Mouse (Mus musculus): ENCODE measurements around the gene Maco1. TPM values are rescaled to one million over a fixed set of nuclear protein-coding genes. Genes with fewer than 3 reads are reported as not detected.
"Not testable (repeated sequence)": the region's sequence is repeated elsewhere in the genome, so short reads cannot be mapped to it uniquely, and the experiment has no call there.

The Maco1 gene
- polyA plus RNA-seq, 1 experiment: 12.0 TPM

GRCm38 (mm10) chr4:134831934-134832333, 21.2 kb downstream of the Maco1 start:
- Histone ChIP-seq H3K4me1 (replicated peaks; ENCODE audit: control insufficient read depth, insufficient read depth, low read length) (no peaks in the 10 kb centered on the region), H3K4me3 (ENCODE audit: control insufficient read depth, insufficient read depth, low read length) (no peak overlapping the region), H3K27me3 (ENCODE audit: control insufficient read depth, insufficient read depth, low read length) (no peaks in the 10 kb centered on the region), H3K36me3 (ENCODE audit: control insufficient read depth, insufficient read depth, low read length) (peaks cover 25% of the 10 kb centered on the region), H3K27ac (ENCODE audit: control insufficient read depth, insufficient read depth, low read length) (no peak overlapping the region)
- 97% methylated on average over 3 of the region's 3 CpGs for WGBS
- no peak for DNase-seq
- TF ChIP-seq CTCF (IDR thresholded peaks at IDR 0.05; ENCODE audit: borderline replicate concordance, control insufficient read depth, extremely low read depth, insufficient read depth, low read length, poor library complexity) (no peak), POLR2A (IDR thresholded peaks at IDR 0.05; ENCODE audit: control insufficient read depth, extremely low read depth, insufficient read depth, low read length, poor library complexity) (no peak)

GRCm38 (mm10) chr4:134827806-134828205, 25.3 kb downstream of the Maco1 start:
- 95% methylated on average over 11 of the region's 11 CpGs for WGBS
- H3K27ac ChIP-seq (ENCODE audit: control insufficient read depth, insufficient read depth, low read length): no peak overlapping the region

GRCm38 (mm10) chr4:134826348-134826747, 26.8 kb downstream of the Maco1 start:
- Histone ChIP-seq H3K4me3 (ENCODE audit: control insufficient read depth, insufficient read depth, low read length) (no peak overlapping the region), H3K4me1 (replicated peaks; ENCODE audit: control insufficient read depth, insufficient read depth, low read length) (no peaks in the 10 kb centered on the region), H3K27ac (ENCODE audit: control insufficient read depth, insufficient read depth, low read length) (no peak overlapping the region), H3K36me3 (ENCODE audit: control insufficient read depth, insufficient read depth, low read length) (peaks cover 28% of the 10 kb centered on the region), H3K27me3 (ENCODE audit: control insufficient read depth, insufficient read depth, low read length) (no peaks in the 10 kb centered on the region)
- no peak for TF ChIP-seq POLR2A (IDR thresholded peaks at IDR 0.05; ENCODE audit: control insufficient read depth, extremely low read depth, insufficient read depth, low read length, poor library complexity)
- DNase-seq: no peak

More at GRCm38 (mm10) chr4:134827806-134828205, 25.3 kb downstream of the Maco1 start:
- Histone ChIP-seq H3K27me3 (ENCODE audit: control insufficient read depth, insufficient read depth, low read length) (no peaks in the 10 kb centered on the region), H3K36me3 (ENCODE audit: control insufficient read depth, insufficient read depth, low read length) (peaks cover 29% of the 10 kb centered on the region), H3K4me3 (ENCODE audit: control insufficient read depth, insufficient read depth, low read length) (no peak overlapping the region), H3K4me1 (replicated peaks; ENCODE audit: control insufficient read depth, insufficient read depth, low read length) (no peaks in the 10 kb centered on the region)
- TF ChIP-seq CTCF (IDR thresholded peaks at IDR 0.05; ENCODE audit: borderline replicate concordance, control insufficient read depth, extremely low read depth, insufficient read depth, low read length, poor library complexity) (no peak), POLR2A (IDR thresholded peaks at IDR 0.05; ENCODE audit: control insufficient read depth, extremely low read depth, insufficient read depth, low read length, poor library complexity) (no peak)
- DNase-seq: no peak

- H3K4me1 ChIP-seq (replicated peaks; ENCODE audit: control insufficient read depth, insufficient read depth, low read length); DNase-seq; H3K27ac ChIP-seq (ENCODE audit: control insufficient read depth, insufficient read depth, low read length); H3K27me3 ChIP-seq (ENCODE audit: control insufficient read depth, insufficient read depth, low read length); H3K4me3 ChIP-seq (ENCODE audit: control insufficient read depth, insufficient read depth, low read length): not testable (repeated sequence)
- 97% methylated on average over 11 of the region's 11 CpGs for WGBS
- H3K36me3 ChIP-seq (ENCODE audit: control insufficient read depth, insufficient read depth, low read length): peaks cover 28% of the 10 kb centered on the region
These were observed 27.3 kb downstream of the Maco1 start for GRCm38 (mm10) chr4:134825864-134826263.

GRCm38 (mm10) chr4:134823560-134823959, 29.6 kb downstream of the Maco1 start:
- TF ChIP-seq CTCF (IDR thresholded peaks at IDR 0.05; ENCODE audit: borderline replicate concordance, control insufficient read depth, extremely low read depth, insufficient read depth, low read length, poor library complexity) (no peak), POLR2A (IDR thresholded peaks at IDR 0.05; ENCODE audit: control insufficient read depth, extremely low read depth, insufficient read depth, low read length, poor library complexity) (no peak)
- Histone ChIP-seq H3K36me3 (ENCODE audit: control insufficient read depth, insufficient read depth, low read length) (peaks cover 21% of the 10 kb centered on the region), H3K27ac (ENCODE audit: control insufficient read depth, insufficient read depth, low read length) (no peak overlapping the region), H3K27me3 (ENCODE audit: control insufficient read depth, insufficient read depth, low read length) (no peaks in the 10 kb centered on the region), H3K4me3 (ENCODE audit: control insufficient read depth, insufficient read depth, low read length) (no peak overlapping the region), H3K4me1 (replicated peaks; ENCODE audit: control insufficient read depth, insufficient read depth, low read length) (no peaks in the 10 kb centered on the region)
- no peak for DNase-seq
- WGBS: 42% methylated on average over 2 of the region's 2 CpGs

GRCm38 (mm10) chr4:134821061-134821460, 32.1 kb downstream of the Maco1 start:
- H3K27ac ChIP-seq (ENCODE audit: control insufficient read depth, insufficient read depth, low read length): no peak overlapping the region
- peaks cover under 1% of the 10 kb centered on the region; the same call in 1 of the 2 replicates for H3K36me3 ChIP-seq (ENCODE audit: control insufficient read depth, insufficient read depth, low read length)
- no peaks in the 10 kb centered on the region for H3K4me1 ChIP-seq (replicated peaks; ENCODE audit: control insufficient read depth, insufficient read depth, low read length)
- no peak for DNase-seq
- H3K4me3 ChIP-seq (ENCODE audit: control insufficient read depth, insufficient read depth, low read length): no peak overlapping the region
- no peak for TF ChIP-seq POLR2A (IDR thresholded peaks at IDR 0.05; ENCODE audit: control insufficient read depth, extremely low read depth, insufficient read depth, low read length, poor library complexity)
- TF ChIP-seq CTCF (IDR thresholded peaks at IDR 0.05; ENCODE audit: borderline replicate concordance, control insufficient read depth, extremely low read depth, insufficient read depth, low read length, poor library complexity): no peak
- 76% methylated on average over 1 of the region's 1 CpGs for WGBS
- no peaks in the 10 kb centered on the region for H3K27me3 ChIP-seq (ENCODE audit: control insufficient read depth, insufficient read depth, low read length)

GRCm38 (mm10) chr4:134817706-134818105, 35.4 kb downstream of the Maco1 start:
- Histone ChIP-seq H3K27me3 (ENCODE audit: control insufficient read depth, insufficient read depth, low read length) (no peaks in the 10 kb centered on the region), H3K4me1 (replicated peaks; ENCODE audit: control insufficient read depth, insufficient read depth, low read length) (no peaks in the 10 kb centered on the region), H3K4me3 (ENCODE audit: control insufficient read depth, insufficient read depth, low read length) (no peak overlapping the region), H3K36me3 (ENCODE audit: control insufficient read depth, insufficient read depth, low read length) (peaks cover 4% of the 10 kb centered on the region; the same call in 1 of the 2 replicates), H3K27ac (ENCODE audit: control insufficient read depth, insufficient read depth, low read length) (no peak overlapping the region)
- no peak for TF ChIP-seq POLR2A (IDR thresholded peaks at IDR 0.05; ENCODE audit: control insufficient read depth, extremely low read depth, insufficient read depth, low read length, poor library complexity)
- no peak for TF ChIP-seq CTCF (IDR thresholded peaks at IDR 0.05; ENCODE audit: borderline replicate concordance, control insufficient read depth, extremely low read depth, insufficient read depth, low read length, poor library complexity)
- WGBS: 83% methylated on average over 4 of the region's 4 CpGs
- DNase-seq: no peak
